Mouse (Mus musculus): ENCODE measurements around the gene Hsf2. TPM values are rescaled to one million over a fixed set of nuclear protein-coding genes. Genes with fewer than 3 reads are reported as not detected.
"Not testable (repeated sequence)": the region's sequence is repeated elsewhere in the genome, so short reads cannot be mapped to it uniquely, and the experiment has no call there.

The Hsf2 gene
- polyA plus RNA-seq, 1 experiment from 2014 or later = 9.8 TPM

GRCm38 (mm10) chr10:57532218-57533101 is 46.3 kb downstream of the Hsf2 start, which contains the start of gene Serinc1:
TSS of gene Serinc1 (minus strand) at chr10:57532530.
- peak within 1 kb of the TSS; percentile 86 for H3K9ac ChIP-seq
- H3K4me3 ChIP-seq (replicated peaks) = peak within 1 kb of the TSS; percentile 85
- ATAC-seq (ENCODE audit: insufficient read depth) = peak; percentile 99
- no peaks in the 10 kb centered on the region for H3K9me3 ChIP-seq (replicated peaks)
- peaks cover 2% of the 10 kb centered on the region; the same call in 1 of the 2 replicates for H3K27me3 ChIP-seq
- peak within 1 kb of the TSS; percentile 98 for H3K27ac ChIP-seq (replicated peaks)
- peaks cover 22% of the 10 kb centered on the region for H3K4me1 ChIP-seq (replicated peaks)
- 12% methylated on average over 49 of the region's 49 CpGs for WGBS (ENCODE audit: insufficient replicate concordance)
- peaks cover 8% of the 10 kb centered on the region for H3K36me3 ChIP-seq (replicated peaks)
- H3K4me2 ChIP-seq = peak within 1 kb of the TSS; percentile 67

GRCm38 (mm10) chr10:57543890-57544289 is 57.7 kb downstream of the Hsf2 start:
- 77% methylated on average over 9 of the region's 9 CpGs for WGBS (ENCODE audit: insufficient replicate concordance)

GRCm38 (mm10) chr10:57549631-57550030 is 63.4 kb downstream of the Hsf2 start:
- no peaks in the 10 kb centered on the region for H3K4me1 ChIP-seq (replicated peaks)
- H3K36me3 ChIP-seq (replicated peaks) = no peaks in the 10 kb centered on the region
- H3K9ac ChIP-seq = no peak overlapping the region
- WGBS (ENCODE audit: insufficient replicate concordance) = 56% methylated on average over 4 of the region's 4 CpGs
- no peaks in the 10 kb centered on the region for H3K9me3 ChIP-seq (replicated peaks)
- H3K4me3 ChIP-seq (replicated peaks) = no peak overlapping the region
- no peak overlapping the region for H3K4me2 ChIP-seq
- H3K27me3 ChIP-seq = no peaks in the 10 kb centered on the region
- no peak for ATAC-seq (ENCODE audit: insufficient read depth)
- no peak overlapping the region for H3K27ac ChIP-seq (replicated peaks)

More at GRCm38 (mm10) chr10:57543890-57544289, 57.7 kb downstream of the Hsf2 start:
- H3K27ac ChIP-seq (replicated peaks); H3K27me3 ChIP-seq; H3K9me3 ChIP-seq (replicated peaks); H3K4me3 ChIP-seq (replicated peaks); H3K36me3 ChIP-seq (replicated peaks); H3K4me2 ChIP-seq; H3K9ac ChIP-seq; ATAC-seq (ENCODE audit: insufficient read depth); H3K4me1 ChIP-seq (replicated peaks): not testable (repeated sequence)

- Histone ChIP-seq H3K4me1 (replicated peaks) (no peaks in the 10 kb centered on the region), H3K4me3 (replicated peaks) (no peak overlapping the region), H3K4me2 (no peak overlapping the region), H3K27me3 (no peaks in the 10 kb centered on the region), H3K9me3 (replicated peaks) (no peaks in the 10 kb centered on the region), H3K36me3 (replicated peaks) (no peaks in the 10 kb centered on the region), H3K27ac (replicated peaks) (no peak overlapping the region), H3K9ac (no peak overlapping the region)
- no peak for ATAC-seq (ENCODE audit: insufficient read depth)
- WGBS (ENCODE audit: insufficient replicate concordance) = 68% methylated on average over 1 of the region's 1 CpGs
Measured at GRCm38 (mm10) chr10:57553719-57554118, 67.5 kb downstream of the Hsf2 start.

- Histone ChIP-seq H3K27ac (replicated peaks) (no peak overlapping the region), H3K4me1 (replicated peaks) (no peaks in the 10 kb centered on the region), H3K9me3 (replicated peaks) (no peaks in the 10 kb centered on the region), H3K9ac (no peak overlapping the region), H3K36me3 (replicated peaks) (no peaks in the 10 kb centered on the region), H3K27me3 (no peaks in the 10 kb centered on the region), H3K4me2 (no peak overlapping the region), H3K4me3 (replicated peaks) (no peak overlapping the region)
- ATAC-seq (ENCODE audit: insufficient read depth) = no peak
- 66% methylated on average over 5 of the region's 5 CpGs for WGBS (ENCODE audit: insufficient replicate concordance)
Measured at GRCm38 (mm10) chr10:57557597-57557996, 71.4 kb downstream of the Hsf2 start.

Other genes starting within 250 kb of the Hsf2 start
- gene Serinc1, start 46.1 kb downstream of the Hsf2 start, polyA plus RNA-seq (2015; fragmentation: Nextera tagmentation; extraction: Ambion mirVana) = 73.2 and 73.9 TPM in 2 replicates
- 0.88 and 1.1 TPM in 2 replicates for gene Pkib, start 145.6 kb downstream of the Hsf2 start, polyA plus RNA-seq (2015; fragmentation: Nextera tagmentation; extraction: Ambion mirVana)